Mouse (Mus musculus) intestine, embryonic 14.5 days (tissue): ENCODE results near the gene Afap1l2. TPM values are rescaled to one million over a fixed set of nuclear protein-coding genes. Genes with fewer than 3 reads are reported as not detected.

Experiments
- ATAC-seq: fragments of 200-750 bp; cut with Nextera tagmentation; replicated peaks from 2 replicates; pipeline ENCODE4 v1.8.0; 2017; ENCODE audit warnings: low read depth, moderate number of reproducible peaks, moderate TSS enrichment, moderate library complexity; ENCODE audit not compliant: low FRiP score, low TSS enrichment
- DNase-seq: peaks from one replicate; pipeline ENCODE4 v3.0.0-alpha.2; 2018; ENCODE audit warnings: low spot score
- H3K27ac ChIP-seq: fragments of 300-500 bp; sonication (generic); 2 replicates; pipeline ENCODE4 v1.5.1; 2014; ENCODE audit warnings: low read depth, mild to moderate bottlenecking, control low read depth
- H3K27me3 ChIP-seq: fragments of 300-500 bp; sonication (generic); replicated peaks from 2 replicates; pipeline ENCODE4 v1.6.1; 2014; ENCODE audit warnings: low read length, control low read depth; ENCODE audit not compliant: control insufficient read depth, insufficient read depth
- H3K36me3 ChIP-seq: fragments of 300-500 bp; sonication (generic); 2 replicates; pipeline ENCODE4 v1.6.1; 2014; ENCODE audit warnings: low read length, control low read depth; ENCODE audit not compliant: control insufficient read depth, insufficient read depth
- H3K4me1 ChIP-seq: fragments of 300-500 bp; sonication (generic); replicated peaks from 2 replicates; pipeline ENCODE4 v1.6.1; 2014; ENCODE audit warnings: low read length, control low read depth, mixed read lengths; ENCODE audit not compliant: control insufficient read depth, insufficient read depth
- H3K4me2 ChIP-seq: fragments of 300-500 bp; sonication (generic); 2 replicates; pipeline ENCODE4 v1.6.1; 2014; ENCODE audit warnings: low read length
- H3K4me3 ChIP-seq: fragments of 300-500 bp; sonication (generic); 2 replicates; pipeline ENCODE4 v1.5.1; 2014; ENCODE audit warnings: low read depth, low read length, control low read depth, mixed read lengths
- H3K9ac ChIP-seq: fragments of 300-500 bp; sonication (generic); 2 replicates; pipeline ENCODE4 v1.6.1; 2014; ENCODE audit warnings: mild to moderate bottlenecking, low read length
- H3K9me3 ChIP-seq: fragments of 300-500 bp; sonication (generic); 2 replicates; pipeline ENCODE4 v1.6.1; 2016; ENCODE audit warnings: low read length, control low read depth; ENCODE audit not compliant: control insufficient read depth
- WGBS: fragments of 180-500 bp; shearing (Covaris S2); extraction: QIAGEN DNeasy Blood & Tissue Kit; methylation state at CpG from one replicate; pipeline ENCODE4 v1.1.7; 2014; 5-methylcytosine and 5-hydroxymethylcytosine counted together
- polyA plus RNA-seq: library from polyadenylated mRNA; unstranded; fragments of >200 nt; fragmentation: Nextera tagmentation; extraction: Ambion mirVana; gene quantifications from 2 replicates; pipeline ENCODE4 v1.2.1, GENCODE M21; 2014

Gene Afap1l2
- polyA plus RNA-seq, 1 experiment from 2014 or later: 21.0 TPM

- peaks cover 53% of the 10 kb centered on the region for H3K4me1 ChIP-seq
- no peak for DNase-seq
- 72% methylated on average over 8 of the region's 8 CpGs for WGBS
These were observed 15.0 kb downstream of the Afap1l2 start for GRCm38 (mm10) chr19:56992978-56993545.

GRCm38 (mm10) chr19:56990367-56991111, 17.5 kb downstream of the Afap1l2 start:
- Histone ChIP-seq H3K9me3 (no peaks in the 10 kb centered on the region), H3K4me2 (no peak overlapping the region), H3K27me3 (no peaks in the 10 kb centered on the region), H3K4me3 (no peak overlapping the region), H3K27ac (peak overlapping the region; percentile 12; the same call in 1 of the 2 replicates), H3K36me3 (no peaks in the 10 kb centered on the region), H3K9ac (no peak overlapping the region), H3K4me1 (peaks cover 46% of the 10 kb centered on the region)
- DNase-seq (no peak), ATAC-seq (0 out of 2 replicates have a peak, but pooled peaks have one; percentile 30)
- WGBS: 46% methylated on average over 14 of the region's 14 CpGs

More at GRCm38 (mm10) chr19:56992978-56993545, 15.0 kb downstream of the Afap1l2 start:
- Histone ChIP-seq H3K4me2 (no peak overlapping the region), H3K36me3 (no peaks in the 10 kb centered on the region), H3K4me3 (no peak overlapping the region), H3K9ac (no peak overlapping the region), H3K27me3 (no peaks in the 10 kb centered on the region), H3K9me3 (no peaks in the 10 kb centered on the region), H3K27ac (no peak overlapping the region)
- ATAC-seq: no peak

- H3K4me2 ChIP-seq: no peak overlapping the region
- H3K27me3 ChIP-seq: no peaks in the 10 kb centered on the region
- no peak overlapping the region for H3K4me3 ChIP-seq
- DNase-seq (no peak), ATAC-seq (no peak)
- 57% methylated on average over 8 of the region's 8 CpGs for WGBS
- H3K36me3 ChIP-seq: no peaks in the 10 kb centered on the region
- H3K9ac ChIP-seq: no peak overlapping the region
- H3K9me3 ChIP-seq: no peaks in the 10 kb centered on the region
- H3K27ac ChIP-seq: peak overlapping the region; percentile 67
- H3K4me1 ChIP-seq: peaks cover 47% of the 10 kb centered on the region
These were observed 18.9 kb downstream of the Afap1l2 start for GRCm38 (mm10) chr19:56989171-56989570.

- H3K36me3 ChIP-seq: no peaks in the 10 kb centered on the region
- no peaks in the 10 kb centered on the region for H3K27me3 ChIP-seq
- ATAC-seq (no peak), DNase-seq (no peak)
- H3K9ac ChIP-seq: no peak overlapping the region
- H3K9me3 ChIP-seq: no peaks in the 10 kb centered on the region
- peak overlapping the region; percentile 74 for H3K27ac ChIP-seq
- peaks cover 39% of the 10 kb centered on the region for H3K4me1 ChIP-seq
- H3K4me2 ChIP-seq: no peak overlapping the region
- H3K4me3 ChIP-seq: no peak overlapping the region
- WGBS: 51% methylated on average over 4 of the region's 4 CpGs
These were observed 23.8 kb downstream of the Afap1l2 start for GRCm38 (mm10) chr19:56984229-56984628.

- peaks cover 34% of the 10 kb centered on the region for H3K4me1 ChIP-seq
- H3K9ac ChIP-seq: no peak overlapping the region
- peak overlapping the region; percentile 74 for H3K27ac ChIP-seq
- H3K36me3 ChIP-seq: no peaks in the 10 kb centered on the region
- DNase-seq (no peak), ATAC-seq (no peak)
- no peak overlapping the region for H3K4me2 ChIP-seq
- no peaks in the 10 kb centered on the region for H3K27me3 ChIP-seq
- H3K9me3 ChIP-seq: no peaks in the 10 kb centered on the region
- H3K4me3 ChIP-seq: no peak overlapping the region
- WGBS: 57% methylated on average over 10 of the region's 10 CpGs
These were observed 24.3 kb downstream of the Afap1l2 start for GRCm38 (mm10) chr19:56983757-56984156.

GRCm38 (mm10) chr19:56981760-56982159, 26.3 kb downstream of the Afap1l2 start:
- no peak overlapping the region for H3K9ac ChIP-seq
- WGBS: 75% methylated on average over 9 of the region's 9 CpGs
- ATAC-seq: no peak

GRCm38 (mm10) chr19:56980803-56981202, 27.2 kb downstream of the Afap1l2 start:
- no peak for DNase-seq
- 84% methylated on average over 2 of the region's 2 CpGs for WGBS
- no peak for ATAC-seq

More at GRCm38 (mm10) chr19:56981760-56982159, 26.3 kb downstream of the Afap1l2 start:
- Histone ChIP-seq H3K4me3 (no peak overlapping the region), H3K4me1 (peaks cover 31% of the 10 kb centered on the region), H3K4me2 (no peak overlapping the region), H3K36me3 (no peaks in the 10 kb centered on the region), H3K27ac (no peak overlapping the region), H3K27me3 (no peaks in the 10 kb centered on the region), H3K9me3 (no peaks in the 10 kb centered on the region)
- DNase-seq: no peak

GRCm38 (mm10) chr19:56976962-56977948, 30.8 kb downstream of the Afap1l2 start:
- H3K4me3 ChIP-seq: no peak overlapping the region
- no peak overlapping the region for H3K4me2 ChIP-seq
- H3K27ac ChIP-seq: peak overlapping the region; percentile 71
- ATAC-seq (0 out of 2 replicates have a peak, but pooled peaks have one; percentile 32), DNase-seq (no peak)
- H3K4me1 ChIP-seq: peaks cover 23% of the 10 kb centered on the region
- no peak overlapping the region for H3K9ac ChIP-seq
- no peaks in the 10 kb centered on the region for H3K27me3 ChIP-seq
- no peaks in the 10 kb centered on the region for H3K36me3 ChIP-seq
- WGBS: 39% methylated on average over 19 of the region's 19 CpGs
- H3K9me3 ChIP-seq: no peaks in the 10 kb centered on the region

More at GRCm38 (mm10) chr19:56980803-56981202, 27.2 kb downstream of the Afap1l2 start:
- H3K9ac ChIP-seq: no peak overlapping the region
- H3K4me2 ChIP-seq: no peak overlapping the region
- H3K36me3 ChIP-seq: no peaks in the 10 kb centered on the region
- H3K4me1 ChIP-seq: peaks cover 30% of the 10 kb centered on the region
- no peaks in the 10 kb centered on the region for H3K9me3 ChIP-seq
- H3K27me3 ChIP-seq: no peaks in the 10 kb centered on the region
- H3K4me3 ChIP-seq: no peak overlapping the region
- H3K27ac ChIP-seq: no peak overlapping the region
